Mouse (Mus musculus) left cerebral cortex, postnatal 36 days (tissue): ENCODE results near the gene Vdac1. TPM values are rescaled to one million over a fixed set of nuclear protein-coding genes. Genes with fewer than 3 reads are reported as not detected.
"Not testable (repeated sequence)": the region's sequence is repeated elsewhere in the genome, so short reads cannot be mapped to it uniquely, and the experiment has no call there.

ENCODE experiments used
- DNase-seq, 2 experiments: peaks; one replicate each; pipeline ENCODE4 v3.0.0; 2021 to 2022; ENCODE audit warnings: low spot score in 2 of 2, mixed read lengths in 1 of 2
- intact Hi-C: fragments of 180-260 bp; cut with DNase I; formaldehyde crosslinking; loops from one replicate; pipeline ENCODE4 v1.15.1; 2025
- total RNA-seq, 2 experiments: library from RNA; stranded (reverse); gene quantifications; 2 replicates each; pipeline ENCODE4 v1.2.3; 2021

The Vdac1 gene
- total RNA-seq, 2 experiments from 2014 or later: 542 to 579 TPM

DNA sequence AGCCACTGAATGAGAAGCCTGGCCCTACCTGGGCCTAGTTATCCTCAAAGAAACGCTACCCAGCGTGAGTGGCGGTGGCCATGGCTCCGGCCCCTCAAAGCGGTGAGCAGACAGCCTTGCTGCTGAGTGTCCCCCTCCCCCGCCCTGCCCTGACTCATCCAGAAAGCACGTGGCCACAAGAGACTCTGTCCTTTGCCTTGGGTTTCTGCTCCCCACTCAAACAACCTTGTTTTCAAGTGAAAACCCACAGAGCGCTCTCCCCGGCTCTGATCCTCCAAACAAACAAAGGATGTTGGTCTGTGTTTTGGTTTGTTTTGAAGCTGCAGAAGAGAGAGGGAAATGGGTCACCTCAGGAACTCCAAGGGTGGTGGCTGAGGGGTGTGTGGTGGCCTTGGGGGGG, 19.7 kb upstream of the Vdac1 start:
- intact Hi-C loops: loop anchor here (5.0 to 10.0 kb wide), 2 partner anchors 44 to 336 kb away; partner anchors contain the start of genes Cdkl3 and Ube2b
- no peak for DNase-seq

DNA sequence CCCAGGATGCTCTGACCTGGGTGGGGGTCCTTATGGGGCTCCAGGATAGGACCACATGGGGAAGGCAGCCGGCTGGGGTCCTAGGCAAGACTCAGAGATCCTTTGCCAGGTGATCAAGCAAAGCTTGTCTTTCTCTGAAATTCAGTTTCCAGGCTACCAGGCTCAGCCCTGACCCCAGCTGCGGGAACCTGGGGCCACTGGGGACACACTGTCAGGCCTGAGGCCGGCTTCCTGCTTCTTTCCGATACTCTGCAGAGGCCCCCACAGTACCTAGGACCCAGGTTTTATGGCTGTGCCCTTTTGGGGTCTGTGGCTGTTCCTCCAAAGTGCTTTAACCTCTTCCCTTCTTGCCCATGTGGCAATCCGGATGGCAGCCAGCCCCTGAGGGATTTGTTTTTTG, 19.2 kb upstream of the Vdac1 start:
- DNase-seq: no peak
- intact Hi-C loops: loop anchor here (5.0 to 10.0 kb wide), 2 partner anchors 44 to 337 kb away; partner anchors contain the start of genes Cdkl3 and Ube2b

DNA sequence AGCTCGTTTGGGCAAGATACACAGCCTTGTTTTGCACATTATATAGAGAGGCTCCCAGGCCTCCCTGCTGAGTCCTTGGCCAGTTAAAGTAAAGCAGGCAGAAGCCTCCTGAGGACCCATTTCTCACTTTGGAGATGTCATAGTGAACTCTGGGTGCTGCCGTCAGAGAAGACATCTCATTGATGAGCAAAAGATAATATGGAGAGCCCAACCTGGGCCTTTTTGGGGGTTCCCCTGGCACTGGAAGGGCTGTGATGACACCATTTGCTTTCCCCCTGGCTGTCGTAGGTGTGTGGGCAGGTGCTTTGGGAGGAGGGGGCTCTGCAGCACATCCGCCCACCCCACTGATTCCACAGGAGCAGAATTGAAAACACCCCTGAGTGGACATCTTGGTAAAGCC, 18.4 kb upstream of the Vdac1 start:
- no peak for DNase-seq
- intact Hi-C loops: loop anchor here (2.0 to 10.0 kb wide), 3 partner anchors 45 to 337 kb away; partner anchors contain the start of genes Cdkl3 and Ube2b

- DNase-seq: peak; percentile 75 to 82
These were observed 17.5 kb upstream of the Vdac1 start for GRCm38 (mm10) chr11:52343162-52343561.

DNA sequence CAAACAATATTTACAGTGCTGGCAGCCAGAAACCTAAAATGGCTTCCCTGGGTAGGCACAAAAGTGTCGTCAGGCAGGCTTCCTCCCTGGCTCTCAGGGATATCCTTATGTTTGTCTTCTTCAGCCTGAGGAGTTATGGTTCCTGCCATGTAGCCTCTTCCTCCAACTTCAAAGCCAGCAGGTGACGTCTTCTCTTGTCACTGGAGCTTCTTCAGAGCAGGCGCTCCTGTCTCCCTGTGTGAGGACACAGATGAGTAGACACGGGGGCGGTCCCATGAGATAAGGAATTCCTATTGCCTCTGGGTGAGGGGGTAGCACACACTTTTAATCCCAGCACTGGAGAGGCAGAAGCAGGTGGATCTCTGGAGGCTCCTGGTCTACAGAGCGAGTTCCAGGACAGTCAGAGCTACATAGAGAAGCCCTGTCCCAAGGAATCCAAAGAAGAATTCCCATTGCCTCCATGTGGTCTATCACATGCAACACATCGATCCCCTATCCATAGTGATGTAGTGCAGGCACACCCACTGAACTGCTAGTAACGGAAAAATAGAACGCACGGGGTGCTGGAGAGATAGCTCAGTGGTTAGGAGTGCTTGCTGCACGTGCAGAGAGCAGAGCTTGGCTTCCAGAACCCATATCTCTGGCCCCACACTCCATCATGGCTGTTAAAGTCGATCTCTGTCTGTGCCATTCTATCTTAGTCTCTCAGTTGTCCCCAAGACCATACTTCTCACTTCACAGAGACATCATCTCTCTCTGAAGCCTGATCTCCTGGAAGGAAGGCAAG, 15.5 kb upstream of the Vdac1 start:
- no peak for DNase-seq
- intact Hi-C loops: loop anchor here (5.0 to 10.0 kb wide), 2 partner anchors 48 to 340 kb away; partner anchors contain the start of genes Cdkl3 and Ube2b

More at GRCm38 (mm10) chr11:52343162-52343561, 17.5 kb upstream of the Vdac1 start:
- intact Hi-C loops: loop anchor here (2.0 to 10.0 kb wide), 3 partner anchors 46 to 338 kb away; partner anchors contain the start of genes Cdkl3 and Ube2b

DNA sequence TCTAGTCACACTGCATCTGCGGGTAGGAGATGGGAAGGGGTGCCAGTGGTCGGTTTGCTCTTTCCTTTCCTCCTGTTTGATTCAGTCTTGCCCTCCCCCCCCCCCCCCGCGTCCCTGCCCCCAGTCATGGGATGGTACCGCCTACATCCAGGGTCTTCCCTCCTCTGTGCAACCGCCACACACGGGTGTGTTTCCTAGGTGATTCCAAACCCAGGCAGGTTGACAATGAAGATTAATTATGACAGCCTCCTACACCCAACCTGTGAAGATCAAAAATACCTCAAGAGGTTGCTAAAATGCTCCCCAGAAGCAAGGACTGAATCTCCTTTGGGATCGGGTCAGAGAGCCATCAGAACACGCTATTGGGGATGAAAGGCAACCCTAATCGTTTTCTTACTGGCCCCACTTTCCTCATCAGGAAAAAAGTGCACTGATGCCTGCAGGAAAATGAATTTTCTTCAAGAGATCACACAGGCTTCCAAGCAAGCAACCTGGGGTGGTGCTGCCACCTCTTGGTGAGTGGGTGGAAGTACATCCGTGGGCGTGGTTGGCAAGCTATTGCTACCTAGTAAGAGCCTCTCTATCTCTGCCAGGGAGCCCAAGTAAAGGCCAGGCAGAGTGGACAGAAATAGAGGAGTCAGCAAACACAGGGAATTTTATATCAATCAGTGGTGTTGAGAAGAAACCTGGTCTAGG, 14.6 kb upstream of the Vdac1 start:
- peak; percentile 86 to 88 for DNase-seq
- intact Hi-C loops: loop anchor here (10.0 kb wide), 1 partner anchor 341 kb away; the partner anchor contains the start of genes Cdkl3 and Ube2b

GRCm38 (mm10) chr11:52346635-52347005, 14.0 kb upstream of the Vdac1 start:
- intact Hi-C loops: loop anchor here (10.0 kb wide), 1 partner anchor 342 kb away; the partner anchor contains the start of genes Cdkl3 and Ube2b
- no peak for DNase-seq

DNA sequence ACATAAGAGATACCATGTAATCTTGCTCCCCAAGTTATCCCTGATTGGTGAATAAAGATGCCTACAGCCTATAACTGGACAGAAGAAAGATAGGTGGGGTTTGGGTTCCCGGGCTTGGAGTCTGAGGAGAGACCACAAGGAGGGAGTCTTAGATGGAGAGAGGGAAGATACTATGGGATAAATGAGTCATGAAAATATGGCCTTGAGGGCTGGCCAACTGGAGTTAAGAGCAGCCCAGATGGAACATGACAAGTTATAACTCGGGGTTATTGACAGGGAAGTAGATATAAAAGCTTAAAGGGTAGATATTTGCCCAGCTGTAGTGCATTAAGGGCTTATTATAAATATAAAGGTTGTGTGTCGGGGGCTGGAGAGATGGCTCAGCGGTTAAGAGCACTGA, 12.5 kb upstream of the Vdac1 start:
- no peak for DNase-seq
- intact Hi-C loops: loop anchor here (10.0 kb wide), 1 partner anchor 343 kb away; the partner anchor contains the start of genes Cdkl3 and Ube2b

- DNase-seq: no peak
- intact Hi-C loops: loop anchor here (10.0 kb wide), 1 partner anchor 344 kb away; the partner anchor contains the start of genes Cdkl3 and Ube2b
These were observed 11.9 kb upstream of the Vdac1 start for GRCm38 (mm10) chr11:52348724-52349123.

DNA sequence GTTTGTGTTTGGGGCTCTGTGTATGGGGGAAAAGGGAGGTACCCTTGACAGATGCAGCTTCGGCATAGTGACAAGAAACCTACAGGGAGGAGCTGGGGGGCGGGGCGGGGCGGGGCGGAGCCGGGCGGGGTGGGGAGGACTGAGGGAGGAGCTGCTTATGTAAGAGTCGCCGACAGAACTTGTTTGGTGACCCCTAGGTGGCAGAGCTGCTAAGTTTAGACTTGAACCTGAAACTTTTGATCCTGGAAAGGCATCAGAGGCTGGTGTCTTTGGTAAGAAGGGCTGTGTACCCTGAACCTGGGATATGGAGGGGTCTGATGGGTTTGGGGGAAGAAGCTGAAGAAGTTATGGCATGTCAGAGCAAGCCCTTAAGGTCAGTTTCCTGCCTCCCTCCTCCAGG, 9.7 kb upstream of the Vdac1 start:
- intact Hi-C loops: no loop called here

GRCm38 (mm10) chr11:52352271-52352670, 8.4 kb upstream of the Vdac1 start:
- intact Hi-C loops: no loop called here
- no peak for DNase-seq

More for the DNA sequence above, 9.7 kb upstream of the Vdac1 start:
- DNase-seq: no peak

- intact Hi-C loops: no loop called here
- no peak for DNase-seq
These were observed 6.0 kb upstream of the Vdac1 start for GRCm38 (mm10) chr11:52354644-52355043.

- DNase-seq: no peak
- intact Hi-C loops: no loop called here
These were observed 5.1 kb upstream of the Vdac1 start for GRCm38 (mm10) chr11:52355601-52356000.

DNA sequence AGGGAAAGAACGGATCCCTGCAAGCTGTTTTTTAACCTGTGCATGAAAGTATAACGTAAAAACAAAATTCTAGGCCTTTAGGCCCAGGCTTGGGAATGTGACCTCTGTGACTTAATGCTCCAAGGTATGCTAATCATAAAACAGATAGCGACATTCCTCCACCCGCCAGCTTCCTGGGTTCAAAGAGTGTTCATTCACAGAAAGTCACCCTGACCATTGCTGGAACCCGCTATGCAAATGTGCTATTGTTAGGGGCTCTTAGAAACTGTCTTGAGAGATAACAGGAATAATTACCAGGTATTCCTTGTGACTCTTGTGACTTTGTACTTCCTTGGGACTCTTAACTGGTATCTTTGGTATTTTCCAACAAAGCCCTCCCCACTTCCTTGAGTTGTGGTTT, 3.6 kb upstream of the Vdac1 start:
- intact Hi-C loops, DNase-seq: not testable (repeated sequence)

DNA sequence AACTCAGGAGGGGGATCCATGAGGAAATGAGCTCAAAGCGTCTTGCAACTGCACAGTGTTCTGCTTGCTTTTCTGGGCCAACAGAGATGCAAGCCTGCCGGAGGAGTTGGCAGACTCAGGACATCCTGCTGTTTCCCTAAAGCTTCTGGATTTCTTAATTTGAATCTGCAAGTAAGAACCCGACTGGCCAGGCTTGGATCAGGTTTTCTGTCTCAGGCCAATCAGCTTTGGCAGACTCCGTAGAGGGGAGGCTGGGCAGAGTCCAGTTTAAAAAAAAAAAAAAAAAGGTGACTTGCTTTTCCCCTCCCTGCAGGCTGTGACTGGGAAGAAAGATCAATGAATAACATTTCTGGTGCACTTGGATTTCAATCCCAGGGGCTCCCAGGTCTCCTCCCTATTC, 2.1 kb upstream of the Vdac1 start:
- intact Hi-C loops: no loop called here
- no peak for DNase-seq

DNA sequence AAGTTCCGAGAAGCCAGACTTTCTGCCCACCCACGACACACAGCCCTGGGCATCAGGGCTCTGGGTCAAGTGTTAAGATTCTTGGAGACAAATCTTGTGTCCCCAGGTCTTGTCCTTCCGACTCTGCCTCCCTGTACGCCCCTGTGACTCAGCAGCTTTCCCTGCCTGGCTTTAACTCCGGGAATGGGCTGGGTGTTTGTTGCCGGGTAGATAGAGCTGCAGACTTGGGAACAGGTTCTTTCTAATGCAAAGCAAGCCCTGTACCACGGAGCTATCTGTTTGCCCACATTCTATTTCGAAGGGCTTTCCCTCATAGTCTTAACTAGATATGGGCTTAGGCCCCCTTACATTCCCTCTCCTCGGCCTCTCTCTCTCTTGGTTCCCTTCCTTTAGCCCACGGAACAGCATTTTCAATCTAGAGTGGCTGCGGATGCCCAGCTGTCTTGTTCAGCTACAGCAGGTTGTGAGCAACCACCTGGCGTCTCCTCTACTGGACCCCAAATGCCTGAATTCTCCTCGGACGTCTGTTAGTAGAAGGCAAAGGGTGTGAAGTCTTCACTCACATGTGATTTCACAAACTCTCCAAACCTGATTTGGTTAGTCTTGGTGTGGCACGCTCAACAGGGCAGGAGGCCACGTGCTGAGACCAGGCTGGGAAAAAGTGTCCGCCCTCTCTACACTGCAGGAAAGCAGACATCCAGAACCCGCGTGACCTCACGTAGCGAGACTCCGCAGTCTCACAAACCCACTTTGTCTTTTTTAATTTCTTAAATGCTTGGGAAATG, 782 bp upstream of the Vdac1 start:
- intact Hi-C loops: loop anchor here (5.0 kb wide), 1 partner anchor 503 kb away; the partner anchor contains the start of gene Jade2
- peak in 1 of 2 experiments; percentile 59 for DNase-seq

GRCm38 (mm10) chr11:52361287-52361921, 744 bp downstream of the Vdac1 start:
- intact Hi-C loops: loop anchor here (5.0 kb wide), 1 partner anchor 504 kb away; the partner anchor contains the start of gene Jade2
- peak in 1 of 2 experiments; percentile 43 for DNase-seq

DNA sequence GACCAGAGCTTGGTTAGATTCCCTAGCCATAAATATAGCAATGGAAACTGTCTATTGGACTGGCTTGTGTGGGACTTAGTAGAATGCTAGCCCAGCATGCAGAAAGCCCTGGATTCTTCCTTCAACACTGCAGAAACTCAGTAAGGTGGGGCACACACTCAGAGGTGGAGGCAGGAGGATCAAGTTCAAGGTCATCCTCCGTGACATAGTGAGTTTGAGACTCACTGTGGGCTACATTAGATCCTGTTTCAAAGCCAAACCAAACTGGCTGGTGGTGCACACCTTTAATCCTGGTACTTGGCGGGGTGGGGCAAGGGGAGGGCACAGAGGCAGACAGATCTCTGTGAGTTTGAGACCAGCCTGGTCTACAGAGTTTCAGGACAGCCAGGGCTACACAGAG, 3.7 kb downstream of the Vdac1 start:
- intact Hi-C loops: loop anchor here (5.0 kb wide), 1 partner anchor 507 kb away; the partner anchor contains the start of gene Jade2
- no peak for DNase-seq

GRCm38 (mm10) chr11:52365143-52365542, 4.5 kb downstream of the Vdac1 start:
- intact Hi-C loops: no loop called here
- DNase-seq: peak in 1 of 2 experiments; percentile 37
